Mouse (Mus musculus): ENCODE measurements around the gene Cyp2t4. TPM values are rescaled to one million over a fixed set of nuclear protein-coding genes. Genes with fewer than 3 reads are reported as not detected.

The Cyp2t4 gene
- not detected in 2 replicates for polyA plus RNA-seq (2012; rRNA removed)

DNA sequence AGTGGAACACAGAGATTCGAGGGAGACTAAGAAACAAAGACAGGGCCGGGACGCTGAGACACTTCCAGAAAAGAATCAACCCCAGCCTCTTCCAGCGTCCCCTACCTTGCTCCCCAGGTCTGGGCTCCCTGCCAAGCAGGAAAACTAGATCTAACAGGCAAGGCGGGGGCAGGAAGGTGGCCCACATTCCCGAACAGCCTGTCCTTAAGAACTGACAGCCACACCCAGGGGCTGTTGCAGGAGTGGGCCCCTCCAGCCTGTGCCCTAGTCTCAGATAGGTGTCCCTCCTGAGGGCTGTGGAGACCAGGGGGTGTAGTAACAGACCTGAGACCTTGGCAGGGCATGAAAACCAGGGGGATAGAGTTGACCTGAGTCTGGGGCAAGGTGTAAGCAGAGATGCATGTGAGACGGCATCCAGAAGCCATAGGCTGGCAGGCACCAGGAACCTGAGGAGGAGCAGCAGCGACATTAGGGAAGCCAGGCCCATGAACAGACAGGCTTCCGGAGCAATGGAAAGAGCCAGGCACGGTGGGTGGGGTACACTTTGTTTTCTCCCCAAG is at the start of gene Cyp2t4:
Gene Cyp2t4 (plus strand): TSS at position 510 of the 560 bp plus-strand sequence.

DNA sequence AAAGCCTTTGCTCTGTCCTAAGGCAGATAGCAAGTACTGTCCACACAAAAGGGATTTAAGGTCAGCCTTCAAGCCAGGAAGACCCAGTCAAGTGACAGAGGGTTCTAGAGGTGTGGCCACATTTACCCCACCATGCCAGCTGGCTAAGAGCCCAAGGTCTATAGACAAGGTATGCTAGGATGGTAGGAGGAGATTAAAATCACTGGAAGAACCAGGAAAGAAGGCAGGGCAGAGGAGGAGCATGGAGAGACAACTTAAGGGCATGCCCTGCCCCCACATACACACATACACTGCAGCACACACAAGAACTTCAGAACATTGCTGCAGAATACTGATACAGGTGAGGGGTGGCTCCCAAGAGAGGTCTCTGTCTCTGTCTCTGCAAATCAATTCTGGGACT is 33.8 kb upstream of the Cyp2t4 start, which contains the start of gene Cyp2f2:
Gene Cyp2f2 (plus strand): TSS at position 234 of the 400 bp plus-strand sequence.

DNA sequence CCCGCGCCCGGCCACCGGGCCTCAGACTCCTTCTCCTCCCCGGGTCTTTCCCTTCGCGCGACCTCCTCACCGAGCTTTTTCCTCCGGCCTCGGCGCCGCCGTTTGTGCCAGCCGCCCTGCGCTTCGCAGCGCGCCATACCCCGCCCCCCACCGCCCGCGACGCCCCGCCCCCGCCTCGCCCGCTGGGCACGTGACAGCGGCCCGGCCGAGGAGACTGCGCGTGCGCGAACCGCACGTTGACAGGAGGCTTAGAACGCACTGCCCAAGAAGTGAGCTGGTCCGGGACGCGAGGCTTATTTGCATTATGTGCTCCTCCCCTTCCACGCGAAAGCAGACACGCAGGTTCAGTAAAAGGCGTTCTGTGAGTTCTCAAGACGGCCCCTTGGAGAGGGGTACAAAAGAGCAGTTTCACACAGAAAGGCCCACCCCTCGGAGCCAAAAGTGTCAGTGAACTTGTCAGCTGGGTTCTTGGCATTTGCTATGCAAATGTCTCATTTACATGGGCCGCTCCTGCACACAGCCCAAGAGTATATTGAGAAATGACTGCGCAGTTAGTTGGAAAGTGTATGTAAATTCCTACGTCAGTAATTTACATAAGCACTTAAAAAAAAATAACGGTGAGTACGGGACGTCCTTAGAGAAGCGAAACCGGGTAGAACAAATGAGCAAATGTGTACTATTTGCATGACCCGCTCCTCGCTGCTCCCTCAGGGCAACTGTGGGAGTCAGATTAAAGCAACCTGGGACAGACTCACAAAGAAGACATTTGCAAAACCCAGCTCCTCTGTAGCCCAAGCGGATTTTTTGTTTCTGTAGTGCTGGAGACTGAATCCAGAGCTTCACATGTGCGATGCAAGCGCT is 13.3 kb downstream of the Cyp2t4 start, which contains the start of gene Egln2:
Gene Egln2 (minus strand): TSS at position 189 of the 861 bp plus-strand sequence.

DNA sequence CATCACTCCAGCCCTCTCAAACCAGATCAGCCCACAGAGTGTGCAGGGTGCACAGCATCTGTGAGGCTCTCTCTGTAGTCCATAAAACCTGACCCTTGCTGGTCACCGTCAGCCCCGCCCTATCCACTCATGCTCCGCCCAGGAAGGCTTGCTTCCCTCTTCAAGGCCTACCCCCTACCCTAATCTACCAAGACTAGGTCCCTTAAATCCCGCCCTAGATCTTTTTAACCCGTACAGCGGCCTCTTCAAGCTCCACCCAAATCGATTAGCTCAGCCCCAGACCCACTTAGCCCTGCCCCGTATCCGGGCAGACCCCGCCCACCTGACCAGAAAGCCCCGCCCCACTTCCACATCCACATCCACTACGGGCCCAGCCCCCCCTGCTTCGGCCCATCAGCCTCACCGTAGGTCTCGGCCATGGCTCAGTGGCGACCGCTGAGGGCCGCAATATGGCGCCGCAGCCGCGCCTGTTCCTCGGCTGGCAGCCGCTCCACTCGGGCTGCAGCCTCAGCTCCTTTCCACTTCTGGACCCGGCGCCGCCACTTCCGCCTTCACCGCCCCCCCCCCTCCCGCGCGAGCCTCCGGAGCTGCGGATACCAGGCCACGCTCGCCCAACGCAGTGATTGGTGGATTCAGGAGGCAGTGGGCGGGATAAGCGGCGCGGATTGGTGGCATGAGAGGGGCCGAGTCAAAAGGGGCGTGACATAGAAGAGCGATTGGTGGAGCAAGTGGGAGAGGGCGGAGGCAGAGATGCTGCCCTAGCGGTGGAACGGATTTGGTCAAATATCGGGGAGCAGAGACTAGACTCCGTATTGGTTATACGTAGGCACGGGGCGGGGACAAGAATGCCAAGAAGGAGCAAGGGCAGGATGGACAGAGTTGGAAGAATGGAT is 25.1 kb downstream of the Cyp2t4 start, which contains the start of gene Rab4b:
Gene Rab4b (minus strand): TSS at position 573 of the 893 bp plus-strand sequence.

DNA sequence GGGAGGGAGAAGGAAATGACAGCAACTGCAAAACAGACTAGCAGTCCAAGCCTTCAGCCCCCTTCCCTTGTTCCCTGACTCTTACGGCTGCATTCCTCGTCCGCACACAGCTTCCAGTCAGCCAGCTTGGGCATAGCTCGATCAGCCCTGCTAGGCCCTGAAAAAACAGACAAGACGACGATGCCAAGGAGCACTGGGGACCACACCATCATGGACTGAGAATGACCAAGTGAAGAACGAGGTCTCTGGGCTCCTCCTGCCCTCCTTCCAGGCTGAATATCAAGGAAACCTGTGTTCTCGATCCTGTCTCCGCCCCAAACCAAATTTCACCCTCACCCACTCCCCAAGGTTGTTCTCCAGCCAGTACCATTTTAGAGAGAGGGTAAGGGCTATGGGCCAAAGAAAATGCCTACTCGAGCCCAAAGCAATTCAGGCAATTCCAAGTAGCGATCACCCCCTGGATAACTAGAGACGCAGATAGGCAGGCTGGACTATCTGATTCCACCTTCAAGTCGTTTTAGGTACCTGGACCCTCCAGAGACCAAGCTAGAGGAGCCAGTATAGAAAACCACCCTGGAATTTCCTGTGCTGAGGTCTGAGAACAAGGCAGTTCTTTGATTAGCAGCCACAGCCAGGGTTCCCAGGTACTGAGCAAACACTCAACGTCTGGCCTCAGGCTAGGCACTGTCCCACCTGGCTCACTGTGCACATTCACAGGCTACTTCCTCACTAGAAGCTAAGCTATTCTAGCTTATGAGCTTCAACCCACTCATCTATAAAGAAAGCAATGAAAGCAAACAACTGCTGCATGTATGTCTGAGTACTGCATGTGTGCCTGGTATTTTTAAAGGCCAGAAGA is 27.6 kb downstream of the Cyp2t4 start, which contains the start of the genes Gm21983 and Mia:
Gene Gm21983 (minus strand): TSS at position 250 of the 859 bp plus-strand sequence.
Gene Mia (minus strand): TSS at position 321 of the 859 bp plus-strand sequence.

DNA sequence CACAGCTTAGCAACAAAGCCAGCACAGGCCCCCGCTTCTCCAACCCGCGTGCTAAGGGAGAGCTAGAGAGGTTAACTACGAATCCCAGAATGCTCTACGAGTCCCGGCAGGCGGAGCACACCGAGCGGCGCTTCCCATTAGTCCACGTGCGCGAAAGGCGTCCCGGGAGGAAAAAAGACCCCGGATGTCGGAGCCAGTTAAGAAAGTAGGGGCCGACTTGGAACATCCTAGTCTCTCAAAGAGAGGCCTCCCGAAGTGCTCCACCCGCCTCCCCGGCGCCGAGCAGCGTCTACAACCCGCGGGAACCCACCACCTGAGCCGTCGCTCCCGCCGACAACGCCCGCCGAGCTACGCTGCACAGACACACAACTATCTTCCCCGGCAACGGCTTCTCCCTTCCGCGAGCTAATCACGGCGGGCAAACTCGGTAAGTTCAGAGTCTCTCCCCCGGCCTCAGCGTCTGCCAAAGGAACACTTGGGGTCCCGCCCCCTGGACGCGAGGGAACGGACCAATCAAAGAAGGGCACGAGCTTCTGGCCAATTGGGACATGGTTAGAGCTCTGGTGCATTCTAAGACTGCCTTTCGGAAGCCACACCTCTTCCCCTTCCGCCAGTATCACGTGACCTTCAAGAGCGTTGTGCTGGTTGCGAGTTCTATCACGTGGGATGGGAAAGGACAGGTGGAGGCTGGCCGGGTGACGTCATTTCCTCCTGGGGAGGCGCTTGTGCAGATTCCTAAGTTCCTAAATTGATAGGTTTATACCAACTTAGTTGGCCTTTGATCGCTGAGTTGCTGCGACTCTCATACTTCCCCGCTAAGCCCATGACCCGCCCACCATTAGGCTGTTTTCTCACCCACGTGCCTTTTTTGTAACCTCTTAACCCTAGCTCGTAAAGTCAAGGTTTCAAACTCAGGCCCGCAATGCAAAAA is 42.4 kb downstream of the Cyp2t4 start, which contains the start of the genes BC024978 and Snrpa:
Gene BC024978 (plus strand): TSS at position 101 of the 931 bp plus-strand sequence.
Gene Snrpa (minus strand): TSS at position 591 of the 931 bp plus-strand sequence.

Other genes starting within 250 kb of the Cyp2t4 start
- not detected in 2 replicates for gene Cyp2a22, start 214.3 kb upstream of the Cyp2t4 start, polyA plus RNA-seq (2012; rRNA removed)
- 0.08 TPM in 1 of 2 replicates, not detected in the other for gene Cyp2a12, start 124.6 kb upstream of the Cyp2t4 start, polyA plus RNA-seq (2012; rRNA removed)
- gene Cyp2f2, start 33.8 kb upstream of the Cyp2t4 start, polyA plus RNA-seq (2012; rRNA removed), result not detected in 2 replicates
- 89.0 and 91.9 TPM in 2 replicates for gene Egln2, start 13.1 kb downstream of the Cyp2t4 start, polyA plus RNA-seq (2012; rRNA removed)
- gene Rab4b, start 25.2 kb downstream of the Cyp2t4 start, polyA plus RNA-seq (2012; rRNA removed), result 55.6 and 59.6 TPM in 2 replicates
- gene Gm21983, start 27.4 kb downstream of the Cyp2t4 start, polyA plus RNA-seq (2012; rRNA removed), result 0.06 and 0.11 TPM in 2 replicates
- 3.7 and 8.6 TPM in 2 replicates for gene Mia, start 27.4 kb downstream of the Cyp2t4 start, polyA plus RNA-seq (2012; rRNA removed)
- 10.6 and 11.5 TPM in 2 replicates for gene BC024978, start 42.1 kb downstream of the Cyp2t4 start, polyA plus RNA-seq (2012; rRNA removed)
- 257 and 374 TPM in 2 replicates for gene Snrpa, start 42.6 kb downstream of the Cyp2t4 start, polyA plus RNA-seq (2012; rRNA removed)
- gene Itpkc, start 74.9 kb downstream of the Cyp2t4 start, polyA plus RNA-seq (2012; rRNA removed), result 9.9 and 10.1 TPM in 2 replicates
- gene Coq8b, start 79.3 kb downstream of the Cyp2t4 start, polyA plus RNA-seq (2012; rRNA removed), result 28.7 and 30.6 TPM in 2 replicates
- gene Numbl, start 104.7 kb downstream of the Cyp2t4 start, polyA plus RNA-seq (2012; rRNA removed), result 56.4 and 108 TPM in 2 replicates
- gene Ltbp4, start 184.0 kb downstream of the Cyp2t4 start, polyA plus RNA-seq (2012; rRNA removed), result 17.5 and 18.3 TPM in 2 replicates
- gene Shkbp1, start 202.3 kb downstream of the Cyp2t4 start, polyA plus RNA-seq (2012; rRNA removed), result 82.6 and 85.8 TPM in 2 replicates
- 0.41 and 0.44 TPM in 2 replicates for gene Gm20479, start 203.7 kb downstream of the Cyp2t4 start, polyA plus RNA-seq (2012; rRNA removed)